Mouse (Mus musculus): Measurements from ENCODE around the gene Gprc5d. TPM values are rescaled to one million over a fixed set of nuclear protein-coding genes. Genes with fewer than 3 reads are reported as not detected.

The Gprc5d gene
- not detected for total RNA-seq (2021)
- long read RNA-seq, experiment 1 = 0 reads
- long read RNA-seq, experiment 2 = 0 reads

DNA sequence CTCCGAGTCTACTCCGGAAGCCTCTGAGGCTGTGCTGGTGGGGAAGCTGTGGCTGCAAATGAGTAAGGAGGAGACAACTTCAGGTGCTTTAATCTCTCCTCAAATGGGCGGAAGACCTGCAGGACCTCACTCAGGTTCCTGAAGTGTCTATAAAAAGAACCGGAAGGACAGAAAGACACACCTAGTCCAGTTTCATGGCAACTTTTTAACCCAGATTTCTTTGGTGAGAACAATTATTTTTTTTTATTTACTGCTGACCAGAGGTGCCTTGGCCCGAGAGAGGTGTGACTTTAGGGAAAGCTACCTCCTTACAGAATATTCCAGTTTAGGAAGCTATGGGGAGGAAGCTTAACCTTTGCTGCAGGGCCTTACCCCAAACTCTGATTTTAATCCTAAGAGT lies at the start of gene Gprc5d:
Gprc5d (minus strand) TSS at position 101 of the 400 bp plus-strand sequence.
- no peak for DNase-seq (ENCODE audit: low spot score in 2 of 2)
- no peak within 1 kb of the TSS for H3K27ac ChIP-seq
- no peak within 1 kb of the TSS for H3K4me3 ChIP-seq
- TF ChIP-seq CTCF (conservative IDR thresholded peaks at IDR 0.05) = no peak

DNA sequence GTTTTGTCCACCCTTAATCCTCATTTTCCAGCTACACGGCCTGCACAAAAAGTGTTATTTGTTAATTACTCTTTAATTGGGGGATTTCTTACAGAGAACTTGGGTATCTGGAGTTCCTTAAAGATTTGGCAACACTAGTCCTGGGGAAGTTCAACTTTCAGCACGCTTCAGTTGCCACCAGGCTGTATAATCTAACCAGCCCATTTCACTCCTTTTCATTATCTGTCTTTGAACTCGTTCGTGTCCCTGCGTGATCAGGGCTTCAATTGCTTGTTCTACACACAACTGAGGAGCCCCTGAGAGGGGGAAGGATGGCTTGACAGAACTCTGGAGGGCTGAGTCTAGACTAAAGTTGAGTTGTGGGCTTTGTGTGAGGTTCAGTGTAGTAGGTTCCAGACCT lies 48.6 kb upstream of the Gprc5d start:
- peak overlapping the region; percentile 99 for H3K27ac ChIP-seq
- TF ChIP-seq CTCF (conservative IDR thresholded peaks at IDR 0.05) = no peak
- peak overlapping the region; percentile 94; the same call in 1 of the 2 replicates for H3K4me3 ChIP-seq
- no peak for DNase-seq (ENCODE audit: low spot score in 2 of 2)

DNA sequence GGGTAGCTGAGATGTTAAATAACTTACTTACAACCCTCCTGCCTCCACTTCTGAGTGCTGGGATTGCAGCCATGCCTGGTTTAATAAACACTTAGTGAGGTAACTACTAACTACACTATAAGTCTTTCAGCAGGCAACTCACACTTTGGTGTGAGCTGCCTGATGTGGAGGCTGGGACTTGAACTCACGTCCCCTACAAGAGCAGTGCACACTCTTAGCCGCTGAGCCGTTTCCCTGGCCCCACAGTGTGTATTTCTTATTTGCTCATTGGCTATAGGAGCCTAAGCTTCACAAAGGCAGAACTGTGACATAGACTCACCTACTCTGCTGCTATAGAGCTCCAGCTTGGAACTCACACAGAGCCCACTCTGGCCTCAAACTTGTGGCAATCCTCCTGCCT lies 48.2 kb upstream of the Gprc5d start:
- Histone ChIP-seq H3K27ac (peak overlapping the region; percentile 99), H3K4me3 (no peak overlapping the region)
- no peak for DNase-seq (ENCODE audit: low spot score in 2 of 2)
- TF ChIP-seq CTCF (conservative IDR thresholded peaks at IDR 0.05) = no peak

DNA sequence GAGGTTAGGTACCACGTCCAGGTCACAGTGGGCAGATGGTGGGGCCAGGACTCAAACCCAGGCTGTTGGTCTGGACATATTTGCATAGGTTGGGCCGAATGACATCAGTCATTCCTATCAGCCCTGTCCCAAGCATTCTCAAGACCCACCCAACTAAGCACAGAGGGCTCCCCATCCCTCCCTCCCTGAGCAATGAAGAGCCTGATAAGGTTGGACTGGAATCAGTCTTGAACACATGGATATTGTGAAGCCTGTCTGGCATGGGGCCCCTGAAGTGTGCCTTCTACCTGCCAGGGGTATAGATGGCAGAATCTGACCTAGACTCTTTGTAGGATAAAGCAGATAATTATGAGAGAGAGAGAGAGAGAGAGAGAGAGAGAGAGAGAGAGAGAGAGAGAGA lies 47.6 kb upstream of the Gprc5d start:
- Histone ChIP-seq H3K4me3 (no peak overlapping the region), H3K27ac (no peak overlapping the region; the same call in 1 of the 2 replicates)
- no peak for TF ChIP-seq CTCF (conservative IDR thresholded peaks at IDR 0.05)
- DNase-seq (ENCODE audit: low spot score in 2 of 2) = no peak

DNA sequence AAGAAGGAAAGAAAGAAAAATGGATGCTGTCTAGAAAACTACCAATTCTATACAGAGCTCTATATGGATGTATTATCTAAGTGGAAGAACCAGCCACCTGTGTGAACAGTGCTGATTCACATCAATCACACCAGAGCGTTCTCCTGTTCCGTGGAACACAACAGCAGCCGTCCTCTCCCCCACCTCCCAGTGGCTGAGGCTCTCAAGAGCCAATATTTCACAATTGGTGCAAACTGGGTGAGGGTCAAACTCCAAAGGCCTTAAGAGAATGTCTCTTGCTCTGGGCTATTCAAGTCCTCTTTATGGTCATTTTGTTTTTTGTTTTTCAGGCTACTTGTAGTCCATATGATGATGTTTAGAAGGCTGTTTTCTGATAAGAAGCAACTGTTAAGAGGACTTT lies 47.1 kb upstream of the Gprc5d start:
- no peak for DNase-seq (ENCODE audit: low spot score in 2 of 2)
- TF ChIP-seq CTCF (conservative IDR thresholded peaks at IDR 0.05) = no peak
- Histone ChIP-seq H3K27ac (no peak overlapping the region; the same call in 1 of the 2 replicates), H3K4me3 (no peak overlapping the region)

DNA sequence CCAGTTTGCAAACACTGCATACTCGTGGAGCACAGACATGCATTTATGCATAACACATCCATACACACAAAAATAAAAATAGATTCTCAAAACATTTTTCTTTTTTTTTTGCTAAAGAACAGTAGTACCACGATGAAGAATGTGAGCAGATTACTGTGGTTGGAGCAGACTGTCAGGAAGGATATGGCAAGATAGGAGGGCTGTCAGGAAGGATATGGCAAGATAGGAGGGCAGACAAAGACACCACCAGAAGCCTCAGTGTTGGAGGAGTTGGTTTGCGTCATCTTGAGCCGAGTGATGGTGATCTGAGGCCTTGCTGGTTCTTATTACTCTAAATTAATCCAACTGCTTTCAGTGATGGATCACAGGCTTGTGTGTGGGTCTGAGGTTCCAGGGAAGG lies 44.8 kb upstream of the Gprc5d start:
- no peak for DNase-seq (ENCODE audit: low spot score in 2 of 2)
- TF ChIP-seq CTCF (conservative IDR thresholded peaks at IDR 0.05) = no peak
- H3K4me3 ChIP-seq = no peak overlapping the region
- no peak overlapping the region for H3K27ac ChIP-seq

DNA sequence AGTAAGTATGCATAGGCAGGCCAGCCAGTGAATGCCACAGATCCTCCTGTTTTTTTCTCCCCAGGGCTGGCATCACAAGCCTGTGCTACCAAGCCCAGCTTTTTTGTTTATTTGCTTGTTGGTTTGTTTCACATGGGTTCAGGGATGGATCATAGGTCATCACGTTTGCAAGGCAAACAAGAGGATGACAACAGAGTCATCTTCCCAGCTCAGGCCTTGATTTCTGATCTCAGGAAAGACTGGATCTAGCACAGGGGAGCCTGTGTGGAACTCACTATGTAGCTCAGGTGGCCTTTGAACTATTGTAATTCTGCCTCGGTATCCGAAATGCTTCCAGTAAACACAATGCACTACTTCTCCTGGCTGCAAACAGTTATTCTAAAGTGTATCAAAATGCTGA lies 44.2 kb upstream of the Gprc5d start:
- no peak for TF ChIP-seq CTCF (conservative IDR thresholded peaks at IDR 0.05)
- DNase-seq (ENCODE audit: low spot score in 2 of 2) = no peak
- no peak overlapping the region for H3K27ac ChIP-seq
- no peak overlapping the region for H3K4me3 ChIP-seq

DNA sequence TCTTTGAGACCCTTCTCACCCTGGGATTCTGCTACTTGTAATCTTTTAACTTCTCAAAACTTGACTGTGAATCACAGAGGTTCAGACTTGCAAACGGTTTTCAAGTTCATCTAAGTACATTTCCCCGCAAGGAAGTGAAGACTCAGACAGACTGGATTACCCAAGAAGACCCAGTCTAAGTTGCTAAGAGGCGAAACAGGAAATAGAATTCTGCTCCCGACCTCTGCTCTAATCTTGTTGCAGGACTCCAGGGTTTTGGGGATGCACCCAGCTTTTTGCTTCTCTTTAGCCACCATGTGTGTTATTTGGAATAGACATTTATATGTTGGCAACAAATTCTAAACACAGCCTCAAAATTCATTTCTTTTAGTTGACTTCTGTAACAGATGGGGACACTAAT lies 43.3 kb upstream of the Gprc5d start:
- no peak for DNase-seq (ENCODE audit: low spot score in 2 of 2)
- no peak for TF ChIP-seq CTCF (conservative IDR thresholded peaks at IDR 0.05)
- H3K4me3 ChIP-seq = no peak overlapping the region
- no peak overlapping the region for H3K27ac ChIP-seq

DNA sequence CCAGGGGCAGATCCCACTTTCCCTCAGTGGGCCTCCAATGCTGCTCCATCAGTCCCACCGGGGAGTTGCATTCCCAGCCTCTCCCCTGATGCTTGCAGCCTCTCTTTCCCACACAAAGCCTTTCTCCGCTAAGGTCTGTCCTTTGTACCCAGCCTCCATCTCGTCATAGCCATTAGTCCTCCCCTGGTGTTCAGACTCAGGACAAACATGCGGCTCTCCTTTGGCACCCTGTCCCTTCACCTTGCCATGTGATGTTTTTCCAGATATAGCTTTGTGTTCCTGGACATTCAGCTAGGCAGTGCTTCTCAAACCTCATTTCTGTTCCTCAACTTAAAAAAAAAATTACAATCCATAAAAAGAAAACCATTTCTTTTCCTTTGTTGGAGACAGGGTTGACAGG lies 40.4 kb upstream of the Gprc5d start:
- DNase-seq (ENCODE audit: low spot score in 2 of 2) = no peak
- H3K4me3 ChIP-seq = no peak overlapping the region
- no peak overlapping the region for H3K27ac ChIP-seq
- no peak for TF ChIP-seq CTCF (conservative IDR thresholded peaks at IDR 0.05)

DNA sequence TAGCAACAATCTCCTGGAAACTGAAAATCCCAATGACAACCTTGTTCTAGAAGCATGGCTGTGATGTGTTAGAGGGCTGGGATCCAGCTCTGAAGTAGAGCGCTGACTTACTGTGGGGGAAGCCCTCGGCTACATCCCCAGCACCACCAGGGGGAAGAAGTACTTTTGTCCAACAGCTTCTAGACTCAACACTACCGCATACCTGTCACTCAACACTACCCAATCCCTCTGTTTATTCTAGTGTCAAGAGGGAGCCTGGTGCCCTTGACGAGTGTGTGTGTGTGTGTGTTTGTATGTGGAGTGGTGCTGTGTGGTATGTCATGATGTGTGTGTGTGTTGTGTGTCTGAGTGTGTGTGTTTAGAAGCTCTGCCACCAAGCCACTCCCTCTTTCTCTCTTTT lies 39.4 kb upstream of the Gprc5d start:
- no peak overlapping the region for H3K4me3 ChIP-seq
- peak; percentile 35 for TF ChIP-seq CTCF (conservative IDR thresholded peaks at IDR 0.05)
- no peak for DNase-seq (ENCODE audit: low spot score in 2 of 2)
- 0 out of 2 replicates have a peak overlapping the region, but pooled peaks have one; percentile 18 for H3K27ac ChIP-seq

DNA sequence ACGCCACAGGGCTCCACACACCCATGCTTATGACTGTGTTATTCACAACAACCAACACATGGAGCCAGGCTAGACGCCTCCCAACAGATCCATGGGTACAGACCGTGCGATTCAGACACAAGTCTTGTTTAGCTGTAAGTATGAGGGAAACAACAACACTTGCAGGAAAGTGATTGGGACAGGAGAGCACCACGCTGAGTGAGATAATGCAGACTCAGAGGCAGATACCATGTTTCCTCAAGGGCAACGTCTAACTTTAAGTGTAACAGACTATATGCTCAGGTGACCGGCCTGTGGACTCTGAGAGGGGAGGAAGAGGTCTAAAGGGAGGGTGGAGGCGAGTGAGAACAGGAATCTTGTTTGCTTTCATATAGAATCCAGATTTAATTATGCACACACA lies 38.5 kb upstream of the Gprc5d start:
- TF ChIP-seq CTCF (conservative IDR thresholded peaks at IDR 0.05) = no peak
- no peak for DNase-seq (ENCODE audit: low spot score in 2 of 2)
- Histone ChIP-seq H3K27ac (peak overlapping the region; percentile 28; the same call in 1 of the 2 replicates), H3K4me3 (no peak overlapping the region)

DNA sequence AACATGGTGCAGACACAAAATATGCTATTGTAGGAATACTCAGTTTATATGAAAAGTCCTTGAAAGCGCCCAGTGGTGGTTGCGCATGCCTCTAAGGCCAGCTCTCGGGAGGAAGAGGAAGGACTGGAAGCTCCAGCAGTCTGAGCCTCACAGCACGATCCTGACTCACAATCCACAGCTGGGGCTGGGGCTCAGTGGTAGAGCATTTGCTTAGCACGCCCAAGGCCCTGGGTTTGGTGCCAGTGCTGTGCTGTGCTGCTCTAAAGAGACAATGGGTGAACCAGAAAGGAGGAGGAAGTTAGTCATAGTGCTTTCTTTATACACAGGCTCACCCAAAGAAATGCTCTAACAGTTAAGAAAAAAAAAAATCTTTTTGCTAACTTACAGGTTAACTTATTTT lies 35.6 kb upstream of the Gprc5d start:
- Histone ChIP-seq H3K27ac (peak overlapping the region; percentile 40; the same call in 1 of the 2 replicates), H3K4me3 (no peak overlapping the region)
- no peak for TF ChIP-seq CTCF (conservative IDR thresholded peaks at IDR 0.05)
- DNase-seq (ENCODE audit: low spot score in 2 of 2) = no peak

DNA sequence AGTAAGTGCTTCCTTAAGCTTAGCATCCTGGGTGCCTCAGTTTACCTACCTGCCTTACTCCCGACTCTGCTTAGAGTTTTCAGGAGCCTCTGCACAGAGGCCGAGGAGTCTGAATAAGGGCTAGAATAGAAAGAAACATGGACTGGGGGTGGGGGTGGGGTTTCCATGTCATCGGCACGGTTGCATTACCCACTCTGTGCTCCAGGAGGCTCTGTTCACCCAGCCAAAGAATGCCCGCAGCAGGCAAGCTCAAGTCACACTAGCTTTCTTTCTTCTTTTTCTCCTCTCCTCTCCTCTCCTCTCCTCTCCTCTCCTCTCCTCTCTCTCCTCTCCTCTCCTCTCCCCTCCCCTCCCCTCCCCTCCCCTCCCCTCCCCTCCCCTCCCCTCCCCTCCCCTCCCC lies 32.2 kb upstream of the Gprc5d start:
- no peak overlapping the region for H3K4me3 ChIP-seq
- TF ChIP-seq CTCF (conservative IDR thresholded peaks at IDR 0.05) = peak; percentile 70
- DNase-seq (ENCODE audit: low spot score in 2 of 2) = no peak
- H3K27ac ChIP-seq = peak overlapping the region; percentile 53; the same call in 1 of the 2 replicates

DNA sequence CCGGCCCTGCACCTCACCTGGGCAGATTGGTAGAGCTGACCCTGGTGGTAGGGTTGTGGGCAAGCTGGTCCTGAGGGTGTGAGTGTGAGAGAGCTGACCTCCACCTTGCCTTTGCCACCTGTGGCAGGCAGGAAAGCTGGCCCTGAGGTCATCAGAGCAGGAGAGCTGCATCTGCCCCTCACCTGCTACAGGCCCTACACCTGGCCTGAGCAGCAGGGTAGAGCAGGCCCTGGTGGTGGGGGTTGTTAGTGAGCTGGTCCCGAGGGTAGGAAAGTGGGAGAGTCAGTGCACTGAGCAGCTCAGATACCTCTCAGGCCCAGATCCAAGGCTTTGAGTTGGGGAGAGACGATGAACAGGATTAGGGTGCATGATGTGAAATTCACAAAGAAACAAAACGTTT lies 31.6 kb upstream of the Gprc5d start:
- H3K27ac ChIP-seq = peak overlapping the region; percentile 53; the same call in 1 of the 2 replicates
- no peak for TF ChIP-seq CTCF (conservative IDR thresholded peaks at IDR 0.05)
- H3K4me3 ChIP-seq = no peak overlapping the region
- no peak for DNase-seq (ENCODE audit: low spot score in 2 of 2)

DNA sequence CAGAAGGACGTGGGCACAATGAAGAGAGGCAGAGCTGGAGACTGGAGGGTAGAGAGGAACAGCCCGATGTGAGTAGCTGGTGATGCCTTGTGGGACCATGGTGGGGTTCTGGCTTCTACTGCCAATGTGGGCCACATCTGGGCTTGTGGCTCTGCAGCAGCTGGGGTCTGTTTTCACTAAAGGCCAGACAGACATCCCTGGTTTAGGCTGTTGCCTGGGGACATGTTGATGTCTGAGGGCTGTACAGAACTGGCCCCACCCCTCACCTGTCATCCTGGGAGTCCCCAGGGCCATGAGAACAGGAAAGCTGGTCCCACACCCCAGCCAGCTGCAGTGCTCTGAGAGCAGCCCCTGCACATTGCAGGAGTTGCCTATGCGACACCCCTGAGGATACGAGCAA lies 31.1 kb upstream of the Gprc5d start:
- no peak overlapping the region for H3K4me3 ChIP-seq
- TF ChIP-seq CTCF (conservative IDR thresholded peaks at IDR 0.05) = no peak
- peak in 1 of 2 experiments; percentile 6 for DNase-seq (ENCODE audit: low spot score in 2 of 2)
- H3K27ac ChIP-seq = peak overlapping the region; percentile 53; the same call in 1 of the 2 replicates
